Mouse (Mus musculus): ENCODE measurements around the gene Wnk2. TPM values are rescaled to one million over a fixed set of nuclear protein-coding genes. Genes with fewer than 3 reads are reported as not detected.
A peak's percentile ranks its signal among the peaks of the same experiment; 100 is the strongest.

The Wnk2 gene
- polyA plus RNA-seq, 1 experiment from 2014 or later: 10.3 TPM

GRCm38 (mm10) chr13:49190876-49191672, 43.3 kb upstream of the Wnk2 start:
- no peaks in the 10 kb centered on the region for H3K27me3 ChIP-seq (ENCODE audit: control insufficient read depth, insufficient read depth, low read length)
- peaks cover 11% of the 10 kb centered on the region for H3K4me1 ChIP-seq (replicated peaks; ENCODE audit: control insufficient read depth, insufficient read depth, low read length)
- DNase-seq (ENCODE audit: low spot score) (no peak), ATAC-seq (replicated peaks; ENCODE audit: low FRiP score) (no peak)
- H3K4me2 ChIP-seq (ENCODE audit: low read depth, low read length, severe bottlenecking): no peak overlapping the region
- no peaks in the 10 kb centered on the region for H3K36me3 ChIP-seq (ENCODE audit: control insufficient read depth, insufficient read depth, low read length)
- no peak overlapping the region for H3K9ac ChIP-seq (ENCODE audit: low read length)
- WGBS: 84% methylated on average over 7 of the region's 7 CpGs
- no peak overlapping the region for H3K27ac ChIP-seq (ENCODE audit: low read depth, low read length)
- H3K4me3 ChIP-seq (ENCODE audit: low read depth, low read length): no peak overlapping the region
- H3K9me3 ChIP-seq (ENCODE audit: control insufficient read depth, low read length): no peaks in the 10 kb centered on the region

- Histone ChIP-seq H3K4me2 (ENCODE audit: low read depth, low read length, severe bottlenecking) (no peak overlapping the region), H3K4me3 (ENCODE audit: low read depth, low read length) (no peak overlapping the region), H3K27me3 (ENCODE audit: control insufficient read depth, insufficient read depth, low read length) (no peaks in the 10 kb centered on the region), H3K27ac (ENCODE audit: low read depth, low read length) (no peak overlapping the region), H3K36me3 (ENCODE audit: control insufficient read depth, insufficient read depth, low read length) (no peaks in the 10 kb centered on the region), H3K4me1 (replicated peaks; ENCODE audit: control insufficient read depth, insufficient read depth, low read length) (peaks cover 11% of the 10 kb centered on the region), H3K9me3 (ENCODE audit: control insufficient read depth, low read length) (no peaks in the 10 kb centered on the region), H3K9ac (ENCODE audit: low read length) (no peak overlapping the region)
- ATAC-seq (replicated peaks; ENCODE audit: low FRiP score): no peak
- WGBS: 82% methylated on average over 12 of the region's 12 CpGs
- no peak for DNase-seq (ENCODE audit: low spot score)
Observed at GRCm38 (mm10) chr13:49189970-49190870, 42.4 kb upstream of the Wnk2 start.

- Histone ChIP-seq H3K27me3 (ENCODE audit: control insufficient read depth, insufficient read depth, low read length) (no peaks in the 10 kb centered on the region), H3K36me3 (ENCODE audit: control insufficient read depth, insufficient read depth, low read length) (no peaks in the 10 kb centered on the region), H3K9me3 (ENCODE audit: control insufficient read depth, low read length) (no peaks in the 10 kb centered on the region), H3K4me2 (ENCODE audit: low read depth, low read length, severe bottlenecking) (no peak overlapping the region), H3K4me3 (ENCODE audit: low read depth, low read length) (no peak overlapping the region), H3K9ac (ENCODE audit: low read length) (no peak overlapping the region), H3K27ac (ENCODE audit: low read depth, low read length) (no peak overlapping the region), H3K4me1 (replicated peaks; ENCODE audit: control insufficient read depth, insufficient read depth, low read length) (peaks cover 11% of the 10 kb centered on the region)
- ATAC-seq (replicated peaks; ENCODE audit: low FRiP score) (no peak), DNase-seq (ENCODE audit: low spot score) (no peak)
- WGBS: 43% methylated on average over 2 of the region's 2 CpGs
Observed at GRCm38 (mm10) chr13:49188966-49189360, 41.1 kb upstream of the Wnk2 start.

GRCm38 (mm10) chr13:49188219-49188965, 40.6 kb upstream of the Wnk2 start:
- H3K4me1 ChIP-seq (replicated peaks; ENCODE audit: control insufficient read depth, insufficient read depth, low read length): peaks cover 11% of the 10 kb centered on the region
- H3K27me3 ChIP-seq (ENCODE audit: control insufficient read depth, insufficient read depth, low read length): no peaks in the 10 kb centered on the region
- H3K9ac ChIP-seq (ENCODE audit: low read length): peak overlapping the region; percentile 39
- DNase-seq (ENCODE audit: low spot score) (no peak), ATAC-seq (replicated peaks; ENCODE audit: low FRiP score) (peak; percentile 28)
- H3K36me3 ChIP-seq (ENCODE audit: control insufficient read depth, insufficient read depth, low read length): no peaks in the 10 kb centered on the region
- no peaks in the 10 kb centered on the region for H3K9me3 ChIP-seq (ENCODE audit: control insufficient read depth, low read length)
- H3K4me3 ChIP-seq (ENCODE audit: low read depth, low read length): peak overlapping the region; percentile 72
- H3K4me2 ChIP-seq (ENCODE audit: low read depth, low read length, severe bottlenecking): peak overlapping the region; percentile 100
- no peak overlapping the region for H3K27ac ChIP-seq (ENCODE audit: low read depth, low read length)
- 28% methylated on average over 15 of the region's 15 CpGs for WGBS

- Histone ChIP-seq H3K4me2 (ENCODE audit: low read depth, low read length, severe bottlenecking) (peak within 1 kb of the TSS; percentile 100), H3K4me1 (replicated peaks; ENCODE audit: control insufficient read depth, insufficient read depth, low read length) (peaks cover 11% of the 10 kb centered on the region), H3K36me3 (ENCODE audit: control insufficient read depth, insufficient read depth, low read length) (no peaks in the 10 kb centered on the region), H3K4me3 (ENCODE audit: low read depth, low read length) (peak within 1 kb of the TSS; percentile 72), H3K27ac (ENCODE audit: low read depth, low read length) (no peak within 1 kb of the TSS), H3K27me3 (ENCODE audit: control insufficient read depth, insufficient read depth, low read length) (no peaks in the 10 kb centered on the region), H3K9me3 (ENCODE audit: control insufficient read depth, low read length) (no peaks in the 10 kb centered on the region), H3K9ac (ENCODE audit: low read length) (peak within 1 kb of the TSS; percentile 39)
- DNase-seq (ENCODE audit: low spot score) (peak; percentile 91), ATAC-seq (replicated peaks; ENCODE audit: low FRiP score) (peak; percentile 94)
- under 1% methylated on average over 78 of the region's 87 CpGs for WGBS
Observed at GRCm38 (mm10) chr13:49187288-49188218, 39.7 kb upstream of the Wnk2 start, which contains the start of gene Ninj1. TSS of gene Ninj1 (plus strand) at chr13:49187485.

- peaks cover 11% of the 10 kb centered on the region for H3K4me1 ChIP-seq (replicated peaks; ENCODE audit: control insufficient read depth, insufficient read depth, low read length)
Observed at GRCm38 (mm10) chr13:49186798-49187287, 39.0 kb upstream of the Wnk2 start.

GRCm38 (mm10) chr13:49183646-49184045, 35.8 kb upstream of the Wnk2 start:
- 64% methylated on average over 5 of the region's 5 CpGs for WGBS
- H3K4me1 ChIP-seq (replicated peaks; ENCODE audit: control insufficient read depth, insufficient read depth, low read length): peaks cover 11% of the 10 kb centered on the region
- H3K27me3 ChIP-seq (ENCODE audit: control insufficient read depth, insufficient read depth, low read length): no peaks in the 10 kb centered on the region
- H3K27ac ChIP-seq (ENCODE audit: low read depth, low read length): no peak overlapping the region
- H3K4me2 ChIP-seq (ENCODE audit: low read depth, low read length, severe bottlenecking): no peak overlapping the region
- H3K4me3 ChIP-seq (ENCODE audit: low read depth, low read length): no peak overlapping the region
- no peaks in the 10 kb centered on the region for H3K36me3 ChIP-seq (ENCODE audit: control insufficient read depth, insufficient read depth, low read length)
- 0 out of 2 replicates have a peak overlapping the region, but pooled peaks have one; percentile 1 for H3K9ac ChIP-seq (ENCODE audit: low read length)
- H3K9me3 ChIP-seq (ENCODE audit: control insufficient read depth, low read length): no peaks in the 10 kb centered on the region
- DNase-seq (ENCODE audit: low spot score) (no peak), ATAC-seq (replicated peaks; ENCODE audit: low FRiP score) (no peak)

More at GRCm38 (mm10) chr13:49186798-49187287, 39.0 kb upstream of the Wnk2 start:
- WGBS: 13% methylated on average over 11 of the region's 11 CpGs
- no peak for DNase-seq (ENCODE audit: low spot score)
- H3K27me3 ChIP-seq (ENCODE audit: control insufficient read depth, insufficient read depth, low read length): no peaks in the 10 kb centered on the region
- no peaks in the 10 kb centered on the region for H3K9me3 ChIP-seq (ENCODE audit: control insufficient read depth, low read length)
- no peaks in the 10 kb centered on the region for H3K36me3 ChIP-seq (ENCODE audit: control insufficient read depth, insufficient read depth, low read length)
- no peak overlapping the region for H3K27ac ChIP-seq (ENCODE audit: low read depth, low read length)
- H3K9ac ChIP-seq (ENCODE audit: low read length): peak overlapping the region; percentile 39
- H3K4me3 ChIP-seq (ENCODE audit: low read depth, low read length): peak overlapping the region; percentile 72; the same call in 1 of the 2 replicates
- peak overlapping the region; percentile 100; the same call in 1 of the 2 replicates for H3K4me2 ChIP-seq (ENCODE audit: low read depth, low read length, severe bottlenecking)
- ATAC-seq (replicated peaks; ENCODE audit: low FRiP score): peak; percentile 32; the same call in 1 of the 2 replicates
